Mouse (Mus musculus): ENCODE measurements around the gene Aloxe3. TPM values are rescaled to one million over a fixed set of nuclear protein-coding genes. Genes with fewer than 3 reads are reported as not detected.

The Aloxe3 gene
- polyA plus RNA-seq, 1 experiment from 2014 or later = not detected

DNA sequence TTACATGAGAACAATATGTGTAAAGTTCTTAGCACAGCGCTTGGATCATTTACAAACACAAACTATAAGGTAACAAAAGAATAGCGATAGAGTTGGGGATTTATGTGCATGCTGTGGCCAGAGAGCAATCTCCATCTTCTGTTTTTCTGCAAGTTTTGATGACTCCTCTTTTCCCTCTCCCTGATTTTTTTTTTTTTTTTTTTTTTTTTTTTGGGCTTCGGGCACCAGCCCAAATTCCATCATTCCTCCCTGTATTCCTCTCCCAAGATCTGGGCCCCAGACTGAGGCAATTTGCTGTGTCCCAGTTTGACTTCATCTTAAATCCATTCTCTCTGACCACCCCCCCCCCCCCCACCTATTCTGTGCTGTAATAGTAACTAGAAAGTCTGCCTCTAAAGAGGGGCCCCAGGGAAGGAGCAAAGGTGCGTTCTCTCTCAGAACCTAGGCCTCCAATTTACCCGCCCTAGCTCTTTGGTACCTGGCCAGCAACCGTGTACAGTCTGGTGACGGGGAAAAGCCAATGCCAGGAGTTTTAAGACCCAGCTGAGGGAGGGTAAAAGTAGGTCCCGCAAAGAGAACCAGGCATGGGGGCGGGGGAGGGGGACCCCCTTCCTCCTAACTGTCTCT is 29.2 kb upstream of the Aloxe3 start:
- Histone ChIP-seq H3K9me3 (replicated peaks) (no peaks in the 10 kb centered on the region), H3K4me2 (peak overlapping the region; percentile 93), H3K4me1 (peaks cover 65% of the 10 kb centered on the region), H3K9ac (peak overlapping the region; percentile 58), H3K27me3 (no peaks in the 10 kb centered on the region), H3K4me3 (peak overlapping the region; percentile 43), H3K27ac (peak overlapping the region; percentile 91), H3K36me3 (ENCODE audit: poor library complexity, severe bottlenecking) (peaks cover 19% of the 10 kb centered on the region)
- ATAC-seq = no peak
- WGBS = 14% methylated on average over 9 of the region's 9 CpGs

DNA sequence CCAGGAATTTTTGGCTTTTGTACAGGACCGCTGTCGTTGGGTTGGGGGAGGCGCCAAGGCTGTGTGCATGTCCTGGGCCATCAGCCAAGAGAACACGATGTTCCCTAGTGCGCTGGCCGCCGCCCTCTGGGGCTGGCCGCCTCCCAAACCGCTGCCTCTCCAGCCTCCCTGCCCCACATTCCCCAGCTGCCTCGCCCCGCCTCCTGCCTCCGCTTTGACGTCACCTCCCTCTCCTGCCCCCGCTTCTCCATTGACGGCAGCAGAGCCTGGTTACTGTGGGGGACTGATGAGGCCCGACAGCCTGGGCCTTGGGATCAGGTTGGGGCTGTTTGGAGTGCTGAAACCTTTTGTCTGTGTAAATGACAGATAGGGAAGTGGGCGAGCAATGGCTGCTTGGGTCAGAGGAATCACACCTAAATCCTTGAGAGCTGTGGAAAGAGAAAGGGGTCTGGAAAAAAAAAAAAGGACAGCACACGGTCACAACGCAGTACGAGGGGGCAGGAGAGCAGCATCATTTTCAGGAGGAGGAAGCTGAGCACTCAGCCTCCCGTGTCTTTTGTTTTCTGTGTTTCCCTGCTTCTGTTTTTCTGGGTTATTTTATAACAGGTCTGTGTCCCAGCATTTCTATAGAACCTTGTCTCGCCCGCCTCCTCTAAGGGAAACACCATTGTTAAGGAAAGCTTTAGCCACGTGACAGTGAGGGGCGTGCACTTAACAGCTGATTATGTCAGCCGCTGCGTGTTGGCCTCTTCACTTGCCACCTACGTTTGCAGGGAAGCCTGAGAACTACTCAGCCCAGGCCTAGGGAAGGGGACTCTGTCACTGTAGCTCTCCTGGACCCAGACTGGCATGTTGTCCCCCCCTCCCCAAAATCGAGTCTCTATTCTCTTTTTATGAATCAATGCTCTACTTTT is 28.5 kb upstream of the Aloxe3 start:
- ATAC-seq = no peak; the same call in 1 of the 2 replicates
- H3K4me1 ChIP-seq = peaks cover 65% of the 10 kb centered on the region
- WGBS = 2% methylated on average over 29 of the region's 29 CpGs

DNA sequence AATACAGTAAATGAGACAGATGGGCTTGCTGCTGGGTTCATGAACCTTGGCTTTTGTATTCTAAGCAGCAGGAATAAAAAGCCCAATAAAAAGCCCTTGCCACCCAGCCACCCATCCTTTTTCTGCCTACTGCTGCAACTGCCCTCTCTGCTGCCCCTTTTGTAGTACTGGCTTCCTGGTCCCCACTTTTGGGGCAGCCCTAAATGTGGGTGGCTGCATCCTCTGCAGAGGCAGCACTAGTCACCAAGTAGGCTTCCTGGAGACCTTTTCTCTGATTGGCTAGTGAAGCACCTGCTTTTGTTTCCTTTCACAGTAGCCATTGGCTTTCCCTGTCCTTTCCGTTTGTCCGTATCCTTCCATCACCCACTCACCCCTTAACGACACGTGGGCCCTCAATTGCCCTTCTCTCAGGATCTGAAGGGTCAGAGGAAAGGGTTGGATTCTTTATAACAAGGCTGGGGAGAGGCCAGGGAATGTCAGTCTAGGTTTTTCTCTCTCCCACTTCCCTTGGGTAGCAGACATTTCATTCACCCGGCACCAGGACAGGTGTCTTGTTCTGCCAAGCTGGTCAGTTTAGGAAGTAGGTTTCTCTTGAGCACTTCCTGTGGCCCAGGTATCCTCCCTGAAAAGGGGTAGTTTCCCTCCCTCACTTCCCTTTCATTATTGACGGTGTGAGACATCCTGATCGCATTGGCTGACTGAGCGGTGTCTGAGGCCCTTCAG is 27.5 kb upstream of the Aloxe3 start:
- Histone ChIP-seq H3K4me1 (peaks cover 65% of the 10 kb centered on the region), H3K27me3 (no peaks in the 10 kb centered on the region), H3K36me3 (ENCODE audit: poor library complexity, severe bottlenecking) (peaks cover 27% of the 10 kb centered on the region), H3K9me3 (replicated peaks) (no peaks in the 10 kb centered on the region), H3K9ac (peak overlapping the region; percentile 76; the same call in 1 of the 2 replicates), H3K4me2 (peak overlapping the region; percentile 93), H3K4me3 (peak overlapping the region; percentile 53), H3K27ac (peak overlapping the region; percentile 91)
- no peak for ATAC-seq
- 22% methylated on average over 8 of the region's 8 CpGs for WGBS

More for the DNA sequence above, 28.5 kb upstream of the Aloxe3 start:
- Histone ChIP-seq H3K27me3 (no peaks in the 10 kb centered on the region), H3K4me3 (peak overlapping the region; percentile 30), H3K9me3 (replicated peaks) (no peaks in the 10 kb centered on the region), H3K9ac (peak overlapping the region; percentile 58), H3K4me2 (peak overlapping the region; percentile 93), H3K27ac (peak overlapping the region; percentile 91), H3K36me3 (ENCODE audit: poor library complexity, severe bottlenecking) (peaks cover 24% of the 10 kb centered on the region)

DNA sequence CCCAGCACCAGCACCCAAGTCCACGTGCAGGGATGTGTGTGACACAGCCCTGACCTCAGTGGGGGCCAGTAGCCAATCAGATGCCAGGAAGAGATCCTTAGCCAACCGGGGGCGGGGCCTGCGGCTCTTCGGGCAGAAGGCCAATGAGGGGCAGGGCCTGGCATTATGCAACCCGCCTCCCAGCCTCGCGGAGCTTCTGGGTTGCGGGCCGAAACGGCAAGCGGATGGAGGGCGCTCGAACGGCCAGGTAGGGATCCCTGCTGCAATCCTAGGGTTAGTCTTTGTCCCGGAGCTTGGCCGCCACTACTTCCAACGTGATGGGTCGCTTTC is 27.0 kb upstream of the Aloxe3 start:
- Histone ChIP-seq H3K9ac (peak overlapping the region; percentile 76), H3K36me3 (ENCODE audit: poor library complexity, severe bottlenecking) (peaks cover 32% of the 10 kb centered on the region), H3K4me3 (peak overlapping the region; percentile 53), H3K4me1 (peaks cover 65% of the 10 kb centered on the region), H3K27ac (peak overlapping the region; percentile 91), H3K4me2 (peak overlapping the region; percentile 93), H3K27me3 (no peaks in the 10 kb centered on the region), H3K9me3 (replicated peaks) (no peaks in the 10 kb centered on the region)
- WGBS = under 1% methylated on average over 19 of the region's 19 CpGs
- ATAC-seq = no peak

DNA sequence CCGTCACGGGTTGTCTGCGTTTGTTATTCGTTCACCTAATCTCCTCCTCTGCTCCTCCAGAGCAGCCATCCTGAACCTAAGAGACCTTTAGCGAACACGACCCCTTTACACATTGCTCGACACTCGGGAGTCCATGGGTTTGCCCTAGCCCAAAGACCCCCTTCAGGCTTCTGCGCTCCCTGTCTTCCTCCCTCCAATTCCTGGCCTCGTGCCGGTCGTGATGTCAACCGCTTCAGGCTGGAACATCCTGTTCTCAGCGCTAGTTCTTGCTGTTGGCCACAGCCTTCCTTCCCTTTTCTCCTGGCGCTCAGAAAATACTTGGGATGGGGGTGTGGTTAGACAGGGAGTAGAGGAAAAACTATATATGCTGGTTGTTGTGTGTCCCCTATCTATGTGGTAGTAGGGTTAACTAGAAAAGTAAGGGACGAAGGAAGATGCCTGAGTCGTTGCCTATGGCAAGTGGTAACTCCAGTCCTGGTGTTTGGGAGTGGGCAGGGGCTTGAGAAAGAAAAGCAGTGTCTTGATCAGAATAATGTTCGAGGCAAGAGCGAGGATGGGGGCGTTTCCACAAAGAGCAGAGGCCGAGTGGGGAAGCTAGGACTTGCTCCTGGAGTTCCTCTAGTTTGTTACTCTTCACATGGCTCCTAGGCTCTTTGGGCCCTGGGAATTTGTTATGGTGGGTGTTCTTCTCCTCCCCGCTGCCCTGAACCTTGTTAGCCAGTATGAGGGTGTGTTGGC is 26.4 kb upstream of the Aloxe3 start:
- 1% methylated on average over 22 of the region's 22 CpGs for WGBS
- Histone ChIP-seq H3K36me3 (ENCODE audit: poor library complexity, severe bottlenecking) (peaks cover 38% of the 10 kb centered on the region), H3K4me3 (peak overlapping the region; percentile 53), H3K4me2 (peak overlapping the region; percentile 93), H3K9me3 (replicated peaks) (no peaks in the 10 kb centered on the region), H3K27ac (peak overlapping the region; percentile 91), H3K9ac (peak overlapping the region; percentile 76), H3K4me1 (peaks cover 60% of the 10 kb centered on the region), H3K27me3 (no peaks in the 10 kb centered on the region)
- no peak for ATAC-seq

DNA sequence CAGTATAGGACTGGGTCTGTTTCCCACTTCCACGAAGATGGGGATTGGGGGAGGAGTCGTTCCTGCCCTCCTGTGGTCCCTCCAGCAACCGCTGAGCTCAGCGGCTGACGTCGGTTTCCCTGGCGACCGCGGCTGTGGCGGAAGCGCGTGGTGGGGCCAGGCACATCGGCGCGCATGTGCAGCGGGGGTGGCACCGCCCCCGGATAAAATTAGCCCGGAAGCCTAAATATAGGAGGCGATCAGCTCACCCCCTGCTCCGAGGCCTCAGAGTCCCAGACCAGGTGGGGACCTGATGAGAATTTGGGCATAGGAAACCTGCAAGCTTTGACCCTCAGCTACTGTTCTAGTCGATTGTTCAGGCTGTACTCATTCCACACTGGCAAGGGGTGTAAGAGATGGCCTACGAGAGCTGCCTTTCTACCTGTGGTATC is 25.8 kb upstream of the Aloxe3 start:
- Histone ChIP-seq H3K9me3 (replicated peaks) (no peaks in the 10 kb centered on the region), H3K4me2 (peak overlapping the region; percentile 93), H3K27ac (peak overlapping the region; percentile 91), H3K27me3 (no peaks in the 10 kb centered on the region), H3K4me1 (peaks cover 58% of the 10 kb centered on the region), H3K36me3 (ENCODE audit: poor library complexity, severe bottlenecking) (peaks cover 44% of the 10 kb centered on the region), H3K9ac (peak overlapping the region; percentile 76), H3K4me3 (peak overlapping the region; percentile 53)
- under 1% methylated on average over 23 of the region's 23 CpGs for WGBS
- peak; percentile 28 for ATAC-seq

DNA sequence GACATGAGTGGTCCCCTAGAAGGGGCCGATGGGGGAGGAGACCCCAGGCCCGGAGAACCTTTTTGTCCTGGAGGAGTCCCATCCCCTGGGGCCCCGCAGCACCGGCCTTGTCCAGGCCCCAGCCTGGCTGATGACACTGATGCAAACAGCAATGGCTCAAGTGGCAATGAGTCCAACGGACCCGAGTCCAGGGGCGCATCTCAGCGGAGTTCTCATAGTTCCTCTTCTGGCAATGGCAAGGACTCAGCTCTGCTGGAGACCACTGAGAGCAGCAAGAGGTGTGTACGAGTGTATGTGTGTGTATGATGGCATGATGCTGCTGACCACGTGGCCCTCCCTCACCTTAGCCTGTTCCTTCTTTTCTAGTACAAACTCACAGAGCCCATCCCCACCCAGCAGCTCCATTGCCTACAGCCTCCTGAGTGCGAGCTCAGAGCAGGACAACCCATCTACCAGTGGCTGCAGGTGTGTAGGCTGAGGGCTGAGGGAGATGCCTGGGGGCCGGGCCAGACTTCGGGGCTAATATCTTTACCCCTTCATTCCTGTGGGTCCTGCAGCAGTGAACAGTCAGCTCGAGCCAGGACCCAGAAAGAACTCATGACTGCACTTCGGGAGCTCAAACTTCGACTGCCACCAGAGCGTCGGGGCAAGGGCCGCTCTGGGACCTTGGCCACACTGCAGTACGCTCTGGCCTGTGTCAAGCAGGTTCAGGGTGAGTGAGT is 24.9 kb upstream of the Aloxe3 start:
- Histone ChIP-seq H3K9me3 (replicated peaks) (no peaks in the 10 kb centered on the region), H3K27me3 (no peaks in the 10 kb centered on the region), H3K27ac (0 out of 2 replicates have a peak overlapping the region, but pooled peaks have one; percentile 14), H3K4me3 (peak overlapping the region; percentile 53), H3K36me3 (ENCODE audit: poor library complexity, severe bottlenecking) (peaks cover 53% of the 10 kb centered on the region), H3K4me1 (peaks cover 52% of the 10 kb centered on the region), H3K4me2 (peak overlapping the region; percentile 93), H3K9ac (peak overlapping the region; percentile 76)
- WGBS = 89% methylated on average over 20 of the region's 20 CpGs
- ATAC-seq = no peak

DNA sequence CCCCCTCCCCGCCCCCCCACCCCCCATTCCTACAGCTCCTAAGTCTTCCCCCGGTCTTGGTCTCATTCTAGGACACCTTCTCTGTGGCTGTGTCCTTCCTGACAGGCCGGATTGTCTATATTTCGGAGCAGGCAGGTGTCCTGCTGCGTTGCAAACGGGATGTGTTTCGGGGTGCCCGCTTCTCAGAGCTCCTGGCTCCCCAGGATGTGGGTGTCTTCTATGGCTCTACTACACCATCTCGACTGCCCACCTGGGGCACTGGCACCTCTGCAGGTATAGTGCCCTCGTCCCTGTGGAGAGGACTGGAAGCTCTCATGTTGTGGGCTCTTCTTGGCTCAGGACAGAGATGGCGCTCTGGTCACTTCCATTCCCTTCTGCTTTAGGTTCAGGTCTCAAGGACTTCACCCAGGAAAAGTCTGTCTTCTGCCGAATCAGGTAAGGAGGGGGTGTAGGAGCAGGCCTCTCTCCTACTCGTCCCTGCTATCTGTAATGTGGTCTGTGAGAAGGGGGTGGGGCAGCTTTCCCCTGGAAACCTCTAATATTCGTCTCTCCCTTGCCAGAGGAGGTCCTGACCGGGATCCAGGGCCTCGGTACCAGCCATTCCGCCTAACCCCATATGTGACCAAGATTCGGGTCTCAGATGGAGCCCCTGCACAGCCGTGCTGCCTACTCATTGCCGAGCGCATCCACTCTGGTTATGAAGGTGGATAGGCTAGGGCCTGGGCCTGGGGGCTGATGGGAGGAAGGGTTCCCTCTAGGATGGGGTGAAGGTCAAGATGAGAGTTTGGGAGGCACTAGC is 23.9 kb upstream of the Aloxe3 start:
- no peak overlapping the region for H3K9ac ChIP-seq
- 87% methylated on average over 21 of the region's 21 CpGs for WGBS
- ATAC-seq = no peak
- H3K27ac ChIP-seq = no peak overlapping the region
- peaks cover 42% of the 10 kb centered on the region for H3K4me1 ChIP-seq
- H3K27me3 ChIP-seq = no peaks in the 10 kb centered on the region
- H3K4me2 ChIP-seq = no peak overlapping the region
- H3K4me3 ChIP-seq = no peak overlapping the region
- H3K9me3 ChIP-seq (replicated peaks) = no peaks in the 10 kb centered on the region
- H3K36me3 ChIP-seq (ENCODE audit: poor library complexity, severe bottlenecking) = peaks cover 62% of the 10 kb centered on the region

DNA sequence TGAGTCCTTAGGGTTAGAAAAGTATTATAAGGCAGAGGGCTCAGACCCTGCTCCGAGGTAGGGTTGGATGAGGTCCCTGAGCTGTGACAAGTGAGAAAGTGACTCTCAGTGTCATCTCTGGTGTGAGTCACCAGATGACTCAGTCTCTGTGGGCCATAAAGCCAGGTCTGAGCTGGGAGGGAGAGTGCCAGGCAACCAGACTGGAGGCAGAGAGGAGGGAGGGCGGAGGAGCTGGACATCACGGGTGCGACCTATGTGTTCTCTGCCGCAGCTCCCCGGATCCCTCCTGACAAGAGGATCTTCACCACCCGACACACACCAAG is 23.3 kb upstream of the Aloxe3 start:
- Histone ChIP-seq H3K27me3 (no peaks in the 10 kb centered on the region), H3K36me3 (ENCODE audit: poor library complexity, severe bottlenecking) (peaks cover 68% of the 10 kb centered on the region), H3K4me3 (no peak overlapping the region), H3K4me2 (no peak overlapping the region), H3K9ac (no peak overlapping the region), H3K4me1 (peaks cover 36% of the 10 kb centered on the region), H3K27ac (no peak overlapping the region), H3K9me3 (replicated peaks) (no peaks in the 10 kb centered on the region)
- WGBS = 95% methylated on average over 7 of the region's 7 CpGs
- ATAC-seq = no peak

DNA sequence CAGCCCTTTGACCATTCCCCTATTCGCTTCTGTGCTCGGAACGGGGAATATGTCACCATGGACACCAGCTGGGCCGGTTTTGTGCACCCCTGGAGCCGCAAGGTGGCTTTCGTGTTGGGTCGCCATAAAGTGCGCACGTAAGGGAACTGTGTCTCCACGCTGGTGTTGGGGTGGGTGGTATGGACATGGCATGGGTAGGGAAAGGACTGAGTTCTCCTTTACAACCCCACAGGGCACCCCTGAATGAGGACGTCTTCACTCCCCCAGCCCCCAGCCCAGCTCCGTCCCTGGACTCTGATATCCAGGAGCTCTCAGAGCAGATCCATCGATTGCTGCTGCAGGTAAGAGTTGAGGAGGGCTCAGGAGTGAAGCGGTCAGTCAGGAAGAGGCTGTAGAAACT is 22.6 kb upstream of the Aloxe3 start:
- H3K4me2 ChIP-seq = no peak overlapping the region
- no peak overlapping the region for H3K27ac ChIP-seq
- no peak for ATAC-seq
- H3K4me1 ChIP-seq = peaks cover 28% of the 10 kb centered on the region
- H3K9ac ChIP-seq = no peak overlapping the region
- 94% methylated on average over 14 of the region's 14 CpGs for WGBS
- no peak overlapping the region for H3K4me3 ChIP-seq
- H3K36me3 ChIP-seq (ENCODE audit: poor library complexity, severe bottlenecking) = peaks cover 76% of the 10 kb centered on the region
- H3K9me3 ChIP-seq (replicated peaks) = no peaks in the 10 kb centered on the region
- H3K27me3 ChIP-seq = no peaks in the 10 kb centered on the region
